Mouse (Mus musculus): ENCODE data around the gene Rabgap1l. TPM values are rescaled to one million over a fixed set of nuclear protein-coding genes. Genes with fewer than 3 reads are reported as not detected.
A peak's percentile ranks its signal among the peaks of the same experiment; 100 is the strongest.

Rabgap1l gene
- total RNA-seq (2021) = 100 to 1,000 TPM; 249 to 258 TPM

- DNase-seq = peak; percentile 68 to 69
Observed at GRCm38 (mm10) chr1:160792686-160793355, at the start of gene Rabgap1l. Gene Rabgap1l (minus strand): TSS chr1:160793211.

- DNase-seq = no peak
Observed at GRCm38 (mm10) chr1:160842567-160842966, 49.6 kb upstream of the Rabgap1l start.

- no peak for DNase-seq
Observed at GRCm38 (mm10) chr1:160840618-160841017, 47.6 kb upstream of the Rabgap1l start.

GRCm38 (mm10) chr1:160839095-160839494, 46.1 kb upstream of the Rabgap1l start:
- no peak for DNase-seq

- no peak for DNase-seq
Observed at GRCm38 (mm10) chr1:160834446-160834845, 41.4 kb upstream of the Rabgap1l start.

GRCm38 (mm10) chr1:160832267-160833021, 39.4 kb upstream of the Rabgap1l start:
- no peak for DNase-seq

- no peak for DNase-seq
Observed at GRCm38 (mm10) chr1:160830608-160831498, 37.8 kb upstream of the Rabgap1l start.

GRCm38 (mm10) chr1:160825441-160825856, 32.4 kb upstream of the Rabgap1l start:
- DNase-seq = no peak

- DNase-seq = no peak
Observed at GRCm38 (mm10) chr1:160823638-160824037, 30.6 kb upstream of the Rabgap1l start.

GRCm38 (mm10) chr1:160814198-160814597, 21.2 kb upstream of the Rabgap1l start:
- no peak for DNase-seq

- no peak for DNase-seq
Observed at GRCm38 (mm10) chr1:160812428-160812827, 19.4 kb upstream of the Rabgap1l start.

- no peak for DNase-seq
Observed at GRCm38 (mm10) chr1:160811930-160812329, 18.9 kb upstream of the Rabgap1l start.

- DNase-seq = no peak
Observed at GRCm38 (mm10) chr1:160805268-160805667, 12.3 kb upstream of the Rabgap1l start.

- no peak for DNase-seq
Observed at GRCm38 (mm10) chr1:160799972-160800371, 7.0 kb upstream of the Rabgap1l start.

GRCm38 (mm10) chr1:160795016-160795415, 2.0 kb upstream of the Rabgap1l start:
- DNase-seq = no peak

- no peak for DNase-seq
Observed at GRCm38 (mm10) chr1:160793791-160794757, 1.1 kb upstream of the Rabgap1l start.

- peak; percentile 19 to 20 for DNase-seq
Observed at GRCm38 (mm10) chr1:160792156-160792685, 790 bp downstream of the Rabgap1l start.

GRCm38 (mm10) chr1:160791381-160792155, 1.4 kb downstream of the Rabgap1l start:
- no peak for DNase-seq

GRCm38 (mm10) chr1:160790630-160791029, 2.4 kb downstream of the Rabgap1l start:
- DNase-seq = no peak

- DNase-seq = no peak
Observed at GRCm38 (mm10) chr1:160789876-160790275, 3.1 kb downstream of the Rabgap1l start.

Data from layer of hippocampus, postnatal 36 days (tissue).